Mouse (Mus musculus) C2C12 (cell line): ENCODE data around the gene Nppb. TPM values are rescaled to one million over a fixed set of nuclear protein-coding genes. Genes with fewer than 3 reads are reported as not detected.
A peak's percentile ranks its signal among the peaks of the same experiment; 100 is the strongest.

Source experiments
- H3K27me3 ChIP-seq: one replicate; pipeline ENCODE4 v1.6.1; 2011; ENCODE audit not compliant: control insufficient read depth, insufficient read depth, insufficient read length
- H3K36me3 ChIP-seq: one replicate; pipeline ENCODE4 v1.6.1; 2011; ENCODE audit not compliant: control insufficient read depth, insufficient read depth
- H3K4me3 ChIP-seq: one replicate; pipeline ENCODE4 v1.5.1; 2011; ENCODE audit warnings: mild to moderate bottlenecking, control low read depth; ENCODE audit not compliant: poor library complexity, insufficient read depth, severe bottlenecking
- H3K79me2 ChIP-seq: one replicate; pipeline ENCODE4 v1.6.1; 2011; ENCODE audit not compliant: control insufficient read depth, insufficient read depth
- H3K79me3 ChIP-seq: one replicate; pipeline ENCODE4 v1.6.1; 2011; ENCODE audit warnings: low read depth, control low read depth
- H3ac ChIP-seq: one replicate; pipeline ENCODE3; 2011; ENCODE audit warnings: low read depth; ENCODE audit not compliant: control insufficient read depth, insufficient read length
- CEBPB ChIP-seq: IDR thresholded peaks from one replicate; pipeline ENCODE4 v1.6.1; 2011; ENCODE audit warnings: low read depth, mild to moderate bottlenecking, control low read depth, moderate library complexity
- CTCF ChIP-seq: IDR thresholded peaks from one replicate; pipeline ENCODE4 v1.5.1; 2011; ENCODE audit not compliant: control insufficient read depth, insufficient read depth, insufficient read length
- FOSL1 ChIP-seq: IDR thresholded peaks from one replicate; pipeline ENCODE4 v1.8.0; 2011; ENCODE audit warnings: mild to moderate bottlenecking, low read length; ENCODE audit not compliant: poor library complexity, insufficient read depth, severe bottlenecking
- MAX ChIP-seq: IDR thresholded peaks from one replicate; pipeline ENCODE4 v1.6.1; 2011; ENCODE audit warnings: mild to moderate bottlenecking, control low read depth
- MYOD1 ChIP-seq: IDR thresholded peaks from one replicate; pipeline ENCODE4 v1.6.1; 2011; ENCODE audit warnings: low read depth; ENCODE audit not compliant: control insufficient read depth, insufficient read length
- MYOG ChIP-seq: IDR thresholded peaks from one replicate; pipeline ENCODE4 v1.6.1; 2011; ENCODE audit not compliant: control insufficient read depth, insufficient read length; ENCODE audit errors: extremely low read depth
- USF1 ChIP-seq: IDR thresholded peaks from one replicate; pipeline ENCODE4 v1.6.1; 2011; ENCODE audit warnings: low read depth, mild to moderate bottlenecking, control low read depth, moderate library complexity
- polyA plus RNA-seq: library from polyadenylated mRNA; unstranded; fragments of >200 nt; fragmentation: generic; extraction: Trizol; gene quantifications from one replicate; pipeline ENCODE4 v1.2.1, GENCODE M21; 2012; ENCODE audit warnings: missing spikeins

Nppb gene
- polyA plus RNA-seq, 1 experiment = 1.2 TPM

DNA sequence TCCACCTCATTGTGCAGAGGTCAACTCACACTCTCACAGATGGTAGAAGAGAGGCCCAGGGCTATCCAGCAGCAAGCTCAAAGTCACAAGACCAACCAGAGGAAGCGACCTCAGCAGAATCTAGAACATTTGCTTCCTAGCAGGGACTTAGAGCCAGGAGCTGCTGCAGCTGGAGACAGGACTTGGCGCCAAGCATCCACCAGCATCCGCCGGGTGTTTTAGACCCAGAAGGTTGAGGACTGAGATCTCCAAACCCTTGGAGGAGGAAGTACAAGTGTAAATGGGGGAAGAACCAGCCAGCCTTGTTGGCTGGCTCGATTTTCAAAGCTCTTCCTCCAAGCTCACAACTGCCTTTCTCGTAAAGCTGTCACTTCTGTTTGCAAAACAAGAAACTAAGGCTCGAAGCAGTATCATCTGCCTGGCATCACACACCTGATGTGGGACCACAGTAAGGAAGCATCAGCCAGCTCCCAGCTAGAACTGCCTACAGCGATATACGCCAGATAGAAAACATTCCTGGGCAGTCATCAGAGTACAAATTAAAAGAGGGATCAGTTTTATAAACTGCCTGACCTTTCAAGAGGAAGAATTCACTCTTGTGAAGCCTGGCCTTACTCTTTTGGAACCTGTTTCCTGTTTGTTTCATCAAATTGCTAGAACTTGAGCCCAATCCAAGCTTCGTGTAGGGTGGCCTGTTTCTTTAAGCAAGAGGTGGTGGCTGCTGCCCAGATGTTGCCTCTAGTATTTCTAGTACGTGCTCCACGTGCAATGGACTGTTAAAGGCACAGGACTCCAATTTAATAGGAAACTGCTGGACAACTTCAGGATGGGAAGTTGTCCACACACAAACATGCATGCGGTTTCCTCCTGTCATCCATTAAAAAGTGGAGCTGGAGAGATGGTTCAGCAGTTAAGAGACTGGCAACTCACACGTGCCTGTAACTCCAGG, 47.2 kb upstream of the Nppb start:
- Histone ChIP-seq H3K79me2 (peaks cover 42% of the 10 kb centered on the region), H3K4me3 (no peak overlapping the region), H3K79me3 (peaks cover 22% of the 10 kb centered on the region), H3ac (no peak overlapping the region), H3K27me3 (no peaks in the 10 kb centered on the region), H3K36me3 (no peaks in the 10 kb centered on the region)
- TF ChIP-seq CEBPB (no peak), MYOG (no peak), FOSL1 (no peak), CTCF (no peak), MAX (no peak), USF1 (no peak), MYOD1 (no peak)

DNA sequence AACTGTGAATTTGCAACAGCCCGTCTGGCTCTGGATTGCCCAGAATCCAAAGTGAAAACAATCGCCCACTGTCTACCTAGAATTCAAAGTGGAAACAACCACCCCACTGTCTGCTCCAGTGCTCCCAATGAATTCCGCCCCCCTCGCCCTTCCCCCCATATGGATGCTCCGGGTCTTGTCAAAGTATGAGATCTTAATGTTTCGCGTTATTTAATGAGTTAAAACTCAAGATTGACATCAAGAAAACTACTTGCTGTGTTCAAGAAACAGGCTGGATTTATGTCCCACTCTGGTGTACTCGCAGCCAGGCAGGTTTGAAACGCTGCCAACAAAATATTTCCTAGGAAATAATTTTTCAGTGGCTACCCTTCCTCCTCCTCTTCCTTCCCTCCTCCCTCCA, 45.5 kb upstream of the Nppb start:
- Histone ChIP-seq H3K36me3 (peaks cover 7% of the 10 kb centered on the region), H3ac (no peak overlapping the region), H3K79me3 (peaks cover 20% of the 10 kb centered on the region), H3K27me3 (no peaks in the 10 kb centered on the region), H3K79me2 (peaks cover 48% of the 10 kb centered on the region), H3K4me3 (no peak overlapping the region)
- TF ChIP-seq FOSL1 (no peak), CTCF (no peak), CEBPB (no peak), MYOD1 (no peak), USF1 (no peak), MAX (no peak), MYOG (no peak)

DNA sequence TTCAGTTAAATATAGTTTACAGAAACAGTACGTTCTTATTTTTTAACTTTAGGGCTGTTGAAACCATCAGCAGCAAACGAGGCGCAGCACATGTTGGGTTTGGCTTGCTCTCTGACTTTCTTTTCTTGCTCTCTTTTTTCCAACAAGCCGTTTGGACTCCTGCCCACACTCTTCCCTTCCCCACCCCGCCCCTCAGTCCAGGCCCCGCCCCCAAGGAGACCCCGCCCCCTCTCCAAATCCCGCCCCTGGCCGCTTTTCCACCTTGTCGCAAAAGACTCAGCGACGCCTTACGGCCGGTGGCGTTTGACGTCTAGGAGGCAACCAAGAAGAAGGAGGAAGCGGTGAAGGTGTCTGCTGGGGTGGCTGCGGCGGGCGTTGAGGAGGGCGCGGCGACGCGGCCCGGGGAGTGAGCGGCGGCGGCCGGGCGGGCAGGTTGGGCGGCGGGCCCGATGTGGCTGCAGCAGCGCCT, 45.0 kb upstream of the Nppb start, which contains the start of gene 2510039O18Rik:
TSS of gene 2510039O18Rik (plus strand) at position 320 of the 469 bp plus-strand sequence.
- no peak for TF ChIP-seq FOSL1
- TF ChIP-seq MAX = no peak
- TF ChIP-seq CEBPB = no peak
- no peak for TF ChIP-seq MYOD1
- no peak for TF ChIP-seq CTCF
- no peak for TF ChIP-seq MYOG
- no peak for TF ChIP-seq USF1
- Histone ChIP-seq H3K27me3 (no peaks in the 10 kb centered on the region), H3ac (peak within 1 kb of the TSS; percentile 82), H3K36me3 (peaks cover 12% of the 10 kb centered on the region), H3K4me3 (peak within 1 kb of the TSS; percentile 71), H3K79me2 (peaks cover 43% of the 10 kb centered on the region), H3K79me3 (peaks cover 19% of the 10 kb centered on the region)

DNA sequence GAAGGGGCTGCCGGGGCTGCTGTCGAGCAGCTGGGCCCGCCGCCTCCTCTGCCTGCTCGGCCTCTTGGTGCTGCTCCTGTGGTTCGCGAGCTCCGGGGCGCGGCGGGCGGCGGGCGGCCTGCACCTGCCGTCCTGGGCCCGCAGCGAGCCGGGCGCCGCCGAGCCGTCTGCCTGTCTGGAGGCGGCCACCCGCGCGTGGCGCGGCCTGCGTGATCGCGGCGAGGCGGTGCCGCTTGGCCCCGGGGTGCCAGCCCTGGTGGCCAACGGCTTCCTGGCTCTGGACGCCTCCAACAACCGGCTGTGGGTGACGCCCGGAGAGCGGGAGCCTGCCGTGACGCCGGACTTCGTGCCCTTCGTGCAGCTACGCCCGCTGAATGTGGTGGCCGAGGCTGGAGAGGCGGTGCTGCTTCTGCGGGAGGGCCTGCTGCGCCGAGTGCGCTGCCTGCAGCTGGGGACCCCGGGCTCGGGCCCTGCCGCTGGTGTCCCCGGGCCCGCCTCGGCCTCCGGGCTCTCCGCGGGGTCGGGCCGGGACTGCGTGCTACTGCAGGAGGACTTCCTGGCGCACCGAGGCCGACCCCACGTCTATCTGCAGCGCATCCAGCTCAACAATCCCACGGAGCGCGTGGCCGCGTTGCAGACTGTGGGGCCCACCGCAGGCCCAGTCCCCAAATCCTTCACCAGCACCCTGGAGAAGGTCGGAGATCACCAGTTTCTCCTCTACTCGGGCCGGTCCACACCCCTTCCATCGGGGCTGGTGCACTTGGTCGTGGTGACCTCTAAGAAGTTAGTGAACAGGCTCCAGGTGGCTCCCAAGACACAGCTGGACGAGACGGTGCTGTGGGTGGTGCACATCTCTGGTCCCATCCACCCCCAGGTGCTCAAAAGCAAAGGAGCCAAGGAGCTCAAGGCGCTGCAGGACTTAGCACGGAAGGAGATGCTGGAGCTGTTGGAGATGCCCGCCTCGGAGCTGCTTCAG, 44.3 kb upstream of the Nppb start:
- Histone ChIP-seq H3K79me2 (peaks cover 40% of the 10 kb centered on the region), H3K79me3 (peaks cover 19% of the 10 kb centered on the region)
- TF ChIP-seq MYOG = no peak
- no peak for TF ChIP-seq USF1
- no peak for TF ChIP-seq CEBPB
- TF ChIP-seq FOSL1 = no peak
- no peak for TF ChIP-seq MYOD1
- TF ChIP-seq MAX = no peak
- TF ChIP-seq CTCF = no peak

DNA sequence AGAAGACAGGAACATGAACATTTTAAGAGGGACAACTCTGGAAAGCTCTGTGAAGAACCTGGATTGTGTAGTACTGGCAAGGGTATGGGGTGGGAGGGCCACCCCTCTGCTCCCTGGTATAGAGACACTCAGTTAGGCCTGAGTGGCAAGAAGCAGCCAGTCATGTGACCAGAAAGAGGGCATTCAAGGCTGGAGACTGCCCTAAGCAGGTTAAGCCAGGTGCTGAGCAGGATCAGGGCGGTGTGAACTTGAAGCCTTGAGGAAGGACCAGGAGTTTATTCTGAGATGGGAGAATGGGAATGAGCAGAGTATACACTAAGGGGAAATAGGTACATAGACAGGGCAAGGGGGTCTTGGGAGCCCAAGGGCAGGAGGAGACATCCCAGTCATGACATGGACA, 42.6 kb upstream of the Nppb start:
- Histone ChIP-seq H3K36me3 (peaks cover 23% of the 10 kb centered on the region), H3K79me2 (peaks cover 40% of the 10 kb centered on the region), H3ac (no peak overlapping the region), H3K4me3 (no peak overlapping the region), H3K79me3 (peaks cover 19% of the 10 kb centered on the region), H3K27me3 (no peaks in the 10 kb centered on the region)
- peak; percentile 8 for TF ChIP-seq USF1
- TF ChIP-seq MAX = no peak

More for the DNA sequence above, 44.3 kb upstream of the Nppb start:
- Histone ChIP-seq H3K36me3 (peaks cover 19% of the 10 kb centered on the region), H3K4me3 (peak overlapping the region; percentile 71), H3ac (peak overlapping the region; percentile 82), H3K27me3 (no peaks in the 10 kb centered on the region)
